Mouse (Mus musculus) lung, embryonic 15.5 days (tissue): ENCODE measurements around the gene Habp2. TPM values are rescaled to one million over a fixed set of nuclear protein-coding genes. Genes with fewer than 3 reads are reported as not detected.

Source experiments
- ATAC-seq: fragments of 200-750 bp; cut with Nextera tagmentation; 2 replicates; pipeline ENCODE4 v1.8.0; 2017; ENCODE audit warnings: moderate number of reproducible peaks, borderline replicate concordance; ENCODE audit not compliant: low FRiP score, low TSS enrichment; ENCODE audit errors: extremely low read depth
- H3K27ac ChIP-seq: fragments of 300-500 bp; sonication (generic); 2 replicates; pipeline ENCODE4 v1.5.1; 2015; ENCODE audit warnings: moderate library complexity, mild to moderate bottlenecking, inconsistent platforms
- H3K27me3 ChIP-seq: fragments of 300-500 bp; sonication (generic); 2 replicates; pipeline ENCODE4 v1.6.1; 2015; ENCODE audit warnings: inconsistent platforms
- H3K36me3 ChIP-seq: fragments of 300-500 bp; sonication (generic); 2 replicates; pipeline ENCODE4 v1.6.1; 2015; ENCODE audit warnings: inconsistent platforms
- H3K4me1 ChIP-seq: fragments of 300-500 bp; sonication (generic); 2 replicates; pipeline ENCODE4 v1.6.1; 2015; ENCODE audit warnings: inconsistent platforms
- H3K4me2 ChIP-seq: fragments of 300-500 bp; sonication (generic); 2 replicates; pipeline ENCODE4 v1.6.1; 2015; ENCODE audit warnings: inconsistent platforms, mild to moderate bottlenecking, moderate library complexity
- H3K4me3 ChIP-seq: fragments of 300-500 bp; sonication (generic); 2 replicates; pipeline ENCODE4 v1.5.1; 2015; ENCODE audit warnings: mild to moderate bottlenecking, inconsistent platforms
- H3K9ac ChIP-seq: fragments of 300-500 bp; sonication (generic); 2 replicates; pipeline ENCODE4 v1.6.1; 2015; ENCODE audit warnings: inconsistent platforms
- H3K9me3 ChIP-seq: fragments of 300-500 bp; sonication (generic); 2 replicates; pipeline ENCODE4 v1.6.1; 2016; ENCODE audit warnings: inconsistent platforms
- WGBS: fragments of 180-500 bp; shearing (Covaris S2); methylation state at CpG from one replicate; pipeline ENCODE4 v1.1.7; 2015; 5-methylcytosine and 5-hydroxymethylcytosine counted together
- polyA plus RNA-seq: library from polyadenylated mRNA; unstranded; fragments of >200 nt; fragmentation: Nextera tagmentation; extraction: Ambion mirVana; gene quantifications from 2 replicates; pipeline ENCODE4 v1.2.1, GENCODE M21; 2015

The Habp2 gene
- 3.6 and 3.8 TPM in 2 replicates for polyA plus RNA-seq

DNA sequence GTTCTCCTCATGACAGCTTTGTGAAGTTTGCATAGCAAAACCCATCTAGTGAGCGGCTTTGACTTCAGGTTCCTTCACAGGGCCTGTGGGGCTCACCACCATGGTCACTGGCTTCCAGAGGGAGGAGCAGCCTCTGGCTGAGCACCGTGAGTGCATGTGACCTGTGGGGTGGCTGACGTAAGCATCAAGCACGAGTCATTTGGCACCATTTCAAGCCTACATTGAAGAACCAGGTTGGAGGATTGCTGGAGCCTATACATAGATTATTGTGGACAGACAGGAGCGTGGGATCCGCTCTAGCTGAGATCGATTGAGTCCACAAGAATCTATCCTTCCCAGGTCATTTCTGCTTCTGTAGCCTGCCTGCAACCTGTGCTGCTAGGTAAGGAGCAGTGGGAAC, at the start of gene Habp2:
Habp2 (plus strand) TSS at position 272 of the 400 bp plus-strand sequence.
- no peak within 1 kb of the TSS for H3K27ac ChIP-seq
- H3K4me1 ChIP-seq: peaks cover 8% of the 10 kb centered on the region
- no peak for ATAC-seq
- no peak within 1 kb of the TSS for H3K9ac ChIP-seq
- H3K36me3 ChIP-seq: no peaks in the 10 kb centered on the region
- H3K4me3 ChIP-seq: no peak within 1 kb of the TSS
- WGBS: 60% methylated on average over 7 of the region's 7 CpGs
- no peaks in the 10 kb centered on the region for H3K9me3 ChIP-seq
- H3K4me2 ChIP-seq: no peak within 1 kb of the TSS
- no peaks in the 10 kb centered on the region for H3K27me3 ChIP-seq

- no peaks in the 10 kb centered on the region for H3K27me3 ChIP-seq
- 31% methylated on average over 4 of the region's 4 CpGs for WGBS
- no peak overlapping the region for H3K9ac ChIP-seq
- H3K4me3 ChIP-seq: no peak overlapping the region
- H3K36me3 ChIP-seq: no peaks in the 10 kb centered on the region
- H3K9me3 ChIP-seq: no peaks in the 10 kb centered on the region
- no peak overlapping the region for H3K27ac ChIP-seq
- H3K4me2 ChIP-seq: no peak overlapping the region
- H3K4me1 ChIP-seq: peaks cover 25% of the 10 kb centered on the region
- no peak for ATAC-seq
Observed at GRCm38 (mm10) chr19:56238501-56238900, 48.4 kb upstream of the Habp2 start.

GRCm38 (mm10) chr19:56245201-56245600, 41.7 kb upstream of the Habp2 start:
- H3K4me2 ChIP-seq: no peak overlapping the region
- no peaks in the 10 kb centered on the region for H3K9me3 ChIP-seq
- H3K27me3 ChIP-seq: no peaks in the 10 kb centered on the region
- H3K36me3 ChIP-seq: no peaks in the 10 kb centered on the region
- ATAC-seq: no peak
- no peaks in the 10 kb centered on the region for H3K4me1 ChIP-seq
- no peak overlapping the region for H3K27ac ChIP-seq
- no peak overlapping the region for H3K9ac ChIP-seq
- WGBS: 58% methylated on average over 5 of the region's 5 CpGs
- H3K4me3 ChIP-seq: no peak overlapping the region

GRCm38 (mm10) chr19:56252815-56253214, 34.1 kb upstream of the Habp2 start:
- H3K27me3 ChIP-seq: no peaks in the 10 kb centered on the region
- peak overlapping the region; percentile 63 for H3K27ac ChIP-seq
- peaks cover 6% of the 10 kb centered on the region; the same call in 1 of the 2 replicates for H3K4me1 ChIP-seq
- no peak overlapping the region for H3K4me3 ChIP-seq
- ATAC-seq: peak; percentile 58; the same call in 1 of the 2 replicates
- H3K9ac ChIP-seq: no peak overlapping the region
- H3K4me2 ChIP-seq: no peak overlapping the region
- no peaks in the 10 kb centered on the region for H3K36me3 ChIP-seq
- WGBS: 77% methylated on average over 4 of the region's 4 CpGs
- no peaks in the 10 kb centered on the region for H3K9me3 ChIP-seq

DNA sequence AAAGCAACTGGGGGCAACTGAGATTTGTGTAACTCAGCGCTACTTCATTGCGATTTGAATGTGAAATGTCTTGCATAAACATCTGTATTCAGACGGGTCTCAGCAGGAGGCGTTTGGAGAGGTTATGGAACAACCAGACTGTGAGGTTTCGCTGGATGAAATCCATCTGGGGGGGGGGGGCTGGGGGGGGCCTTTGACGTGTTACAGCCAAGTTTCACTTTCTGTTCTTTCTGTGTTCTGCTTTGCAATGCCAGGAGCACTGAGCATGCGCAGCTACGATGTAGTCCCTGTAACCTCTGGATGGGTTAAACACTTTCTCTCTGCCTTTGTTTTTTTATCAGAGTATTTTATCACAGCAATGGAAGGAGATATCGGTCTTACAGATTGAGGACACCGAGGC, 33.7 kb upstream of the Habp2 start:
- H3K27me3 ChIP-seq: no peaks in the 10 kb centered on the region
- peak overlapping the region; percentile 18; the same call in 1 of the 2 replicates for H3K4me2 ChIP-seq
- WGBS: 51% methylated on average over 10 of the region's 10 CpGs
- H3K27ac ChIP-seq: peak overlapping the region; percentile 72
- peaks cover 6% of the 10 kb centered on the region; the same call in 1 of the 2 replicates for H3K4me1 ChIP-seq
- no peak overlapping the region for H3K4me3 ChIP-seq
- H3K36me3 ChIP-seq: no peaks in the 10 kb centered on the region
- H3K9me3 ChIP-seq: no peaks in the 10 kb centered on the region
- ATAC-seq: peak; percentile 68; the same call in 1 of the 2 replicates
- no peak overlapping the region for H3K9ac ChIP-seq

GRCm38 (mm10) chr19:56254751-56255150, 32.2 kb upstream of the Habp2 start:
- Histone ChIP-seq H3K27me3 (no peaks in the 10 kb centered on the region), H3K4me3 (no peak overlapping the region), H3K27ac (no peak overlapping the region), H3K4me1 (peaks cover 6% of the 10 kb centered on the region; the same call in 1 of the 2 replicates), H3K36me3 (no peaks in the 10 kb centered on the region), H3K9ac (no peak overlapping the region), H3K9me3 (no peaks in the 10 kb centered on the region), H3K4me2 (no peak overlapping the region)
- peak; percentile 28; the same call in 1 of the 2 replicates for ATAC-seq
- WGBS: 45% methylated on average over 7 of the region's 7 CpGs

- 15% methylated on average over 3 of the region's 3 CpGs for WGBS
- Histone ChIP-seq H3K4me1 (peaks cover 6% of the 10 kb centered on the region; the same call in 1 of the 2 replicates), H3K27me3 (no peaks in the 10 kb centered on the region), H3K4me2 (no peak overlapping the region), H3K4me3 (no peak overlapping the region), H3K9me3 (no peaks in the 10 kb centered on the region), H3K9ac (no peak overlapping the region), H3K36me3 (no peaks in the 10 kb centered on the region), H3K27ac (no peak overlapping the region)
- no peak for ATAC-seq
Observed at GRCm38 (mm10) chr19:56255506-56255905, 31.4 kb upstream of the Habp2 start.

- H3K27me3 ChIP-seq: no peaks in the 10 kb centered on the region
- no peaks in the 10 kb centered on the region for H3K36me3 ChIP-seq
- WGBS: 37% methylated on average over 1 of the region's 1 CpGs
- peaks cover 6% of the 10 kb centered on the region; the same call in 1 of the 2 replicates for H3K4me1 ChIP-seq
- no peak for ATAC-seq
- H3K4me2 ChIP-seq: no peak overlapping the region
- H3K27ac ChIP-seq: no peak overlapping the region
- H3K9ac ChIP-seq: no peak overlapping the region
- no peaks in the 10 kb centered on the region for H3K9me3 ChIP-seq
- H3K4me3 ChIP-seq: no peak overlapping the region
Observed at GRCm38 (mm10) chr19:56256235-56256634, 30.7 kb upstream of the Habp2 start.

- no peak overlapping the region for H3K27ac ChIP-seq
- H3K9ac ChIP-seq: no peak overlapping the region
- H3K4me3 ChIP-seq: no peak overlapping the region
- 73% methylated on average over 1 of the region's 1 CpGs for WGBS
- H3K27me3 ChIP-seq: no peaks in the 10 kb centered on the region
- no peak for ATAC-seq
- H3K4me2 ChIP-seq: no peak overlapping the region
- H3K9me3 ChIP-seq: no peaks in the 10 kb centered on the region
- H3K4me1 ChIP-seq: peaks cover 2% of the 10 kb centered on the region; the same call in 1 of the 2 replicates
- no peaks in the 10 kb centered on the region for H3K36me3 ChIP-seq
Observed at GRCm38 (mm10) chr19:56256741-56257140, 30.2 kb upstream of the Habp2 start.

DNA sequence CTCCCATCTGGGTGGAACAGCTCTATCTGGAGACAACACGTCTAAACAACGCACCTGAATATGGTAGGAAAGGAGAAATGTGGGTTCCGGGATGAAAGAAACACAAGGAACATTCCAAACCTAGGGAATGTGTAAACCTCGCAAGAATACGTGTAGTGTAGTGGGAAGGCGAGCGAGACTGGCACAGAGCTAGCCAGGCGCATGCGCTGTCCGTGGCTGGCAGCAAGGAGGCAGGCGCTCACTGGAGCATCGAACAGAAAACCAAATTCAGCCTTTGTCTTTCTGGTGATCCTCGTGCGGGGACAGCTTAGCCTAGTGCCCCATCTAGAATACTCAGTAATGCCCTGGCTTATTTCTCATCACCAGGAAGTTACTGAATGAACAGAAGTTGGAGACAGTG, 23.2 kb upstream of the Habp2 start:
- WGBS: 73% methylated on average over 14 of the region's 14 CpGs
- H3K9ac ChIP-seq: no peak overlapping the region

DNA sequence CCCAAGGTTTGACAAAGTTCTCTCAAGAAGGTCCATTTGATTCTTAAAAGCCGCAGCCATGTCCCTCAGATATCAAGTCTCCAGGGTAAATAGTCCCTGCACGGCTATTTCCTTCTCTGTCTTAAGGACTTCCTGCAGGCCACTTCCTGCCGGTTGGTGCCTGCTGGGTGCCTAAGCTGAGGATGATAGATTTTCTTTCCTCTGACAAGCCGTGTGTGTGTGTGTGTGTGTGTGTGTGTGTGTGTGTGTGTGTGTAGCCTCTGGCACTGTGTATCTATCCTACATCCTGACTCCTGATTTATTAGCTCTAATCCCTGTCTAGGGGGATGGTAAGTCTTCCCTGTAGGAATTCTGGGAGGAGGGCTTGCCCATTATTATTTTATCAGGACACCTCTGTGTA, 22.8 kb upstream of the Habp2 start:
- Histone ChIP-seq H3K4me1 (peaks cover 9% of the 10 kb centered on the region; the same call in 1 of the 2 replicates), H3K9ac (no peak overlapping the region), H3K4me3 (no peak overlapping the region), H3K36me3 (no peaks in the 10 kb centered on the region), H3K27ac (peak overlapping the region; percentile 57), H3K9me3 (no peaks in the 10 kb centered on the region), H3K27me3 (no peaks in the 10 kb centered on the region), H3K4me2 (no peak overlapping the region)
- ATAC-seq: no peak
- 21% methylated on average over 4 of the region's 4 CpGs for WGBS

More for the DNA sequence above, 23.2 kb upstream of the Habp2 start:
- no peaks in the 10 kb centered on the region for H3K9me3 ChIP-seq
- no peaks in the 10 kb centered on the region for H3K27me3 ChIP-seq
- peak overlapping the region; percentile 31; the same call in 1 of the 2 replicates for H3K27ac ChIP-seq
- H3K4me2 ChIP-seq: no peak overlapping the region
- no peak for ATAC-seq
- H3K4me1 ChIP-seq: peaks cover 9% of the 10 kb centered on the region; the same call in 1 of the 2 replicates
- H3K4me3 ChIP-seq: no peak overlapping the region
- no peaks in the 10 kb centered on the region for H3K36me3 ChIP-seq

DNA sequence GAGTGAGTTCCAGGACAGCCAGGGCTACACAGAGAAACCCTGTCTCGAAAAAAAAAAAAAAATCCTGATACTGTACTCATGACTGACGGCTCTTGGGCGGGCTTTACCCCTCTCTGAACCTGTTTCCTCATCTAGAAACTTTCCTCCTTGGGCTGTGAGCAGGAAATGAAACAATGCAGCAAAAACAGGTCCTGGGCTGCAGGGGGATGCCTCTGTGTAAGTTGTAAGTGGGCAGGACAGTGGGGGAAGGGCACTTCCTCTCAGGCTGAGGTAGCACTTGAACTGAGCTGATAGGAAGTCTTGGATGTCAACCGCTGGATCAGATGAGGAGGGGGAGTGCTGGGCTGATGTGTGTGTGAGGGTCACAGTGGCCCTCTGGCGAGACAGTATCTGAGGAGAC, 21.8 kb upstream of the Habp2 start:
- H3K36me3 ChIP-seq: no peaks in the 10 kb centered on the region
- H3K27ac ChIP-seq: peak overlapping the region; percentile 57; the same call in 1 of the 2 replicates
- 58% methylated on average over 5 of the region's 5 CpGs for WGBS
- H3K27me3 ChIP-seq: no peaks in the 10 kb centered on the region
- no peak for ATAC-seq
- H3K4me1 ChIP-seq: peaks cover 9% of the 10 kb centered on the region; the same call in 1 of the 2 replicates
- no peak overlapping the region for H3K4me2 ChIP-seq
- H3K9me3 ChIP-seq: no peaks in the 10 kb centered on the region
- no peak overlapping the region for H3K9ac ChIP-seq
- no peak overlapping the region for H3K4me3 ChIP-seq
